Mouse (Mus musculus) lung, postnatal 0 days (tissue): Measurements from ENCODE around the gene Zic3.

Source experiments
- CTCF ChIP-seq: IDR thresholded peaks from 2 replicates; pipeline ENCODE4 v1.5.1; 2016; ENCODE audit warnings: antibody characterized with exemption, mild to moderate bottlenecking
- EP300 ChIP-seq: IDR thresholded peaks from 2 replicates; pipeline ENCODE4 v1.6.1; 2016; ENCODE audit warnings: antibody characterized with exemption, mild to moderate bottlenecking, control low read depth

GRCm38 (mm10) chrX:58038061-58039007 is 15.8 kb downstream of the Zic3 start:
- TF ChIP-seq CTCF (no peak), EP300 (no peak)
